Mouse (Mus musculus): ENCODE results near the gene Anapc15-ps. TPM values are rescaled to one million over a fixed set of nuclear protein-coding genes. Genes with fewer than 3 reads are reported as not detected.
A peak's percentile ranks its signal among the peaks of the same experiment; 100 is the strongest.

The Anapc15-ps gene
- total RNA-seq, 2 experiments from 2014 or later, result not detected

DNA sequence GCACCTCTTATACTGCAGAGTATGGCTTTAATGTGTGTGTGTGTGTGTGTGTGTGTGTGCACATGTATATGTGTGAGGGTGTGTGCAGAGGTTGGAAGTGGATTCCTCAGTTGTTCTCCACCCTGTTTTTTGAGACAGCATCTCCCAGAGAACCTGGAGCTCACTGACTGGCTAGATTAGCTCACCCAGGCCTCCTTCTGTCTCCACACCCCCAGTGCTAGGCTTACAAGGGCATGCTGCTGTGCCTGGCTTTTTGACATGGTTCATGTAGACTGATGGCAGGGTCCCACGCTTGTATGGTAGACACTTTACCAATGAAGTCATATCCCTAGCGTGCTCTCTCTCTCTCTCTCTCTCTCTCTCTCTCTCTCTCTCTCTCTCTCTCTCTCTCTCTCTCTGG is 3.1 kb upstream of the Anapc15-ps start:
- intact Hi-C loops (cut with DNase I), result no loop called here
- no peak for DNase-seq (ENCODE audit: low spot score in 2 of 2)

DNA sequence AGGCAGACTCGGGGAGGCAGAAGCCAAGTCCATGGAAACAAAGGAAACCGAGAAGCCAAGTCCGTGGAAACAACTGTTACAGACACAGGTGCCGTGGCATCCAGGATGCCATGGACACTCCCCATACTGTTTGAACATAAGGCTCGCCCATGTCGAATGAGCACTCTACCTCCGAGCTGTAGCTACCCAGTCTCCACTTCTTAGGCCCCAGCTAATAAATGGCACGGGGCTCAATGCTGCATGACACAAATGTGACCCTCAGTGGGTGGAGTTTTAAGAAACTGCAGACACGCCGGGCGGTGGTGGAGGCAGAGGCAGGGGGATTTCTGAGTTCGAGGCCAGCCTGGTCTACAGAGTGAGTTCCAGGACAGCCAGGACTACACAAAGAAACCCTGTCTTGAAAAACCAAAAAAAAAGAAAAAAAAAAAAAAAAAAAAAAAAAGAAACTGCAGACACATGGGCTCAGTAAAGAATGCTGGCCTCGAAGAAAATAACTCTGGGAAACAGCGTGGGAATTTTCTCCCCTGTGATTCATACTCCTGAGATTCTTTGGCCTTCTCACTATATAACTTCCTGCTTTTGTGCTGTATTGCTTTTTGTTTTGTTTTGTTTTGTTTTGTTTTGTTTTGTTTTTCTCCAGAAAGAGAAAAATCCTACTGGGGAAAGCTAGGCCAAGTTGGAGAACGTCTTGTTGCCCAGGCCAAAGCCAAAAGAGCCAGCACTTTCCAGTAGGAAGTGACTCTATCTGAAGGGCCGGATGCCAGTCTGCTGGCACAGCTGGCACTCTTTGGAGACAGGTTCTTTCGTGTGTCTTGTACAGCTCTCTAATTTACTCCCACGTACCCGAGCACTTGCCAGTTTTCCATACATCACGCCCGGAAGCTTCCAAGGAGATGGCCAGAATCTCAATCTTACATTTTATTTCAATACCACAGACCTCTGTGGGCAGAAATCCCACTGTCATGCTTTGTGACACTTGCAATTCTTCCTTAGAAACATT is 2.2 kb downstream of the Anapc15-ps start:
- peak in 1 of 2 experiments; percentile 28 for DNase-seq (ENCODE audit: low spot score in 2 of 2)
- intact Hi-C loops (cut with DNase I), result no loop called here

GRCm38 (mm10) chr10:95669872-95670271 is 3.4 kb downstream of the Anapc15-ps start:
- DNase-seq (ENCODE audit: low spot score in 2 of 2), result no peak
- intact Hi-C loops (cut with DNase I), result no loop called here

DNA sequence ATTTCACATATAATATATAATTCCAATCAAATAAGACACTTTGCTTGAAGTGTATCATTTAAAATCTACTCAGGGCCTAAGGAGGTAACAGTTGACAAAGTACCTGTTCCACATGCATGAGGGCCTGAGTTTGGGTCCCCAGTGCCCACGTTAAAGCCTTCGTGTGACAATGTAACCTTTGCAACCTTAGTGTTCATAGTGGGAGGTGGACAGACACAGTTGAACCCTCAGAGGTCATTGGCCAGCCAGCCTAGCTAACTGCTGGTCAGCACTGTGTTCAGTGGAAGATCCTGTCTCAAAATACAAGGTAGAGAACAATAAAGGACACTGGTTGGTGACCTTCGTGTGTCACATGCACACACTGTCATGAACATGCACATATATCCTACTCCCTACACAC is 4.2 kb downstream of the Anapc15-ps start:
- intact Hi-C loops (cut with DNase I), result no loop called here
- no peak for DNase-seq (ENCODE audit: low spot score in 2 of 2)

DNA sequence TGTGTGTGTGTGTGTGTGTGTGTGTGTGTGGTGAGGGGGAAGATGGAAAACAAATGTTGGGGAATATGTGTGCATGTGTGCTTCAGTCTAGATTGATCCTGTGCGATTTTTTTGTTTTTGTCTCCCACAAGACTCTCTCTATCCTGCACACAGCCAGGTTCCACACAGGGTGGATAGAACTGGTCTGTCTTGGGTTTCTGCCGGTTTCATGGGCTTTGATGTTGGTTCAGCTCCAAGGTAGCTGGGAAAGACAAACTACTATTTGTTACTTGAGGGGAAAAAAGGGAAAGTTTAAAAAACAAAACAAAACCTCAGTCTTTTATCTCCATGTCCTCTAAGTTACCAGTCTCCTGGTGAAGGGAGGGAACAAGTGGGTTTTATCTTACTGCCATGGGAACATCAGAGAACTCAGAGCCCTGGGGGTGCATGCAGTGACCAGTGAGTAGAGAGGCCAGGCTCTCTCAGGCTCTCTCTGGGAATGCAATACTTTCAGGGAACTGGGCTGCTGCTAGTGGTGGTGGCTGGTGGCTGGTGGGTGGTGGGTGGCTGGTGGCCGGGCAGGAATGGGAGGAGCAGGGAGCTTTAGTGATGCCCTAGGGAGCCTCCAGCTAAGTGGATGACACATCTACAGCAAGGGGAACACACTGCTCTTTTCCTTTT is 5.8 kb downstream of the Anapc15-ps start:
- intact Hi-C loops (cut with DNase I), result no loop called here
- DNase-seq (ENCODE audit: low spot score in 2 of 2), result no peak

DNA sequence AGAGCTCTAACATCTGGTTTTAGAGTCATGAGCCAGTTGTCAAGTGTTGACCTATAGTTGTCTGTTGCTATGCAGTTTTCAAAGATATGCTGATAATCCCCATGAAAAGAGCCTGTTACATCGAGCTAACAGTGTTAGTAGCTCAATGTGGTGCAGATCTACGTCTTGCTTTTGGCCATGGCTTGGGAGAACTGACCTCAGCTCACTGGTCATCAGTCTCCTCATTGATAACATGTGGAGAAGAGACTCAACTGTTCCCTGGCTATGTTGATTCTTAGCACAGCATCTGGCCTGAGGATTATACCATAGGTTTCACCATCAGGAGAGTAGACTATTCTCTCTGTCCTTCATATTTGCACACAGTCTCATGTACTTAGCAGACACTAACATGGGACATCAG is 6.5 kb downstream of the Anapc15-ps start:
- intact Hi-C loops (cut with DNase I), result no loop called here

GRCm38 (mm10) chr10:95665426-95665990 is 7.7 kb downstream of the Anapc15-ps start:
- DNase-seq (ENCODE audit: low spot score in 2 of 2), result no peak
- intact Hi-C loops (cut with DNase I), result no loop called here

More for the DNA sequence above, 6.5 kb downstream of the Anapc15-ps start:
- no peak for DNase-seq (ENCODE audit: low spot score in 2 of 2)

DNA sequence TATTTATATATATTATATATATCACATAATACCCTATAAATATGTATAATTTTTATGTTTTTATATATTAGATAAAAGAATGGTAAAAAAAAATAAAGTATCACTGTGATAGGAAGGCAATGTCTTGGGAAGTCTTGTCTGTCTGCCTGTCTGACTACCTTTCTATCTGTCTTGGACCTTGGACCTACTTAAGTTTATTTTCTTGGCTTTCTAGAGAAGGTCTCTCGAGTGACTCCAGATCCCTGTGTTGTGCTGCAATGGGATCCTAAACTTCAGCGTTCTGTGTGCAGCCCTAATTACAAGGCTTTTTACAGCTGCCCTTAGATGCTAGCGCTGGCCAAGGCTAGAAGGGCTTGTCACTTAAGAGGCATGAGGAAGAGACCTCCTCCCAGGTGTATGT is 8.6 kb downstream of the Anapc15-ps start:
- no peak for DNase-seq (ENCODE audit: low spot score in 2 of 2)
- intact Hi-C loops (cut with DNase I), result no loop called here

DNA sequence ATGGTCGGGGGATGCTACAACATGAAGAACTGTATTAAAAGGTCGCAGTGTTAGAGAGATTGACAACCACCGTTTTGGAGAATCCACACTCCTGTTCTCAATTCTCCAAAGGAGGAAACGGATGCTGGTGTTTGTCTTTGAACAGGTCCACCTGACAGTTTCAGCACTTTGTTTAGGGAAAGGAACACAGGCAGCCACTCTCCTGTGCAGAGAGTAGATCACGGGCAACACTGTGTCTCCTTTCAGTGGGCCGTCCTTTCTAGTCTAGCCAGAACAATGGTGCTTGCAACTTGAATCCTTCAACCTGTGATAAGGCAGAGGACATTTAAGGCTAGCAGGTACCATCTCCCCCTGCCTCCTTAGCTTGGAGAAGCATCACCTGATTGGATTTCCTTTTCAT is 12.9 kb downstream of the Anapc15-ps start:
- no peak for DNase-seq (ENCODE audit: low spot score in 2 of 2)
- intact Hi-C loops (cut with DNase I), result no loop called here

- intact Hi-C loops (cut with DNase I), result no loop called here
- no peak for DNase-seq (ENCODE audit: low spot score in 2 of 2)
Observed at GRCm38 (mm10) chr10:95659471-95660150, 13.6 kb downstream of the Anapc15-ps start.

- intact Hi-C loops (cut with DNase I), result no loop called here
- no peak for DNase-seq (ENCODE audit: low spot score in 2 of 2)
Observed at GRCm38 (mm10) chr10:95658836-95659343, 14.4 kb downstream of the Anapc15-ps start.

DNA sequence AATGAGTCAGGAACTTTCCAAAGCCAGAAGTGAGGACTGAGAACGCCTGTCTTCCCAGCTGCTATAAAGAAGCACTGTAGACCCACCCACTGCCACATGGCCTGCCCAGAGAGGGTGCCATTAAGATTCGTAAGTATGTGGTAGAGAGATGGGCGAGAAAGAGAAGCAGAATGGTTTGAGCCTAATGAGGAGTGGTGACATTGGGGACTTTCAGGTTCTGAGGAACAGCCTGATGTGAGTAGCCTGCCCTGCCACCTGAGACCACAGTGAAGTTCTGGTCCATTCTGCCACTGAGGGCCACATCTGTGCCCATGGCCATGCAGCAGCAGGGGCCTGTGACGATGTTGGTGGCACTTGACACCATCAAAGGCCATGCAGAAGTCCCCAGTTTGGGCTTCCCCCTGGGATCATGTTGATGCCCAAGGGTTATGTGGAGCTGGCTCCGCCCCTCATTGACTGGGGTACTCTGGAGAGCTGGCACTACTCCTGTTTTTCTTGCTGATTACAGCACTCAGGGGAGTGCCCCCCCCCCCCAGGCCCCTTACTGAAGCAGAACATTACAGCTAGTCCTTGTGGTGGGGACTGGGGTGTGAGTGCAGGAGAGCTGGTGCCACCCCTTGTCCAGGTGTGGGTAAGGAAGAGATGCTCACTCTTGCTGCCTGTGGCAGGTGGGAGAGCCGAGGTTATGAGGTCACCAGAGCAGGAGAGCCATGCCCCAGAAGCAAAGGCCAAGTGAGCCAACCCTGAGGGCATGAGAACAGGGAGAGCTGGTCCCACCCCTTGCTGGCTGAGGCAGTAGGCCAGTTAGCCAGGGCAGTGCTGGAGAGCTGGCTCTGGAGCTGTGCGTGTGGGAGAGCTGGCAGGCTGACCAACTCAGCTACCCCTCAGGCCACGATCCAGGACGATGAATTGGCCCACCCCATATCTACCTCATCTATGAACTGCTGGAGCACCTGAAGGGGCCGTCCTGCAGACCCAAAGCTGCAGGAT is 16.7 kb downstream of the Anapc15-ps start:
- no peak for DNase-seq (ENCODE audit: low spot score in 2 of 2)
- intact Hi-C loops (cut with DNase I), result no loop called here

DNA sequence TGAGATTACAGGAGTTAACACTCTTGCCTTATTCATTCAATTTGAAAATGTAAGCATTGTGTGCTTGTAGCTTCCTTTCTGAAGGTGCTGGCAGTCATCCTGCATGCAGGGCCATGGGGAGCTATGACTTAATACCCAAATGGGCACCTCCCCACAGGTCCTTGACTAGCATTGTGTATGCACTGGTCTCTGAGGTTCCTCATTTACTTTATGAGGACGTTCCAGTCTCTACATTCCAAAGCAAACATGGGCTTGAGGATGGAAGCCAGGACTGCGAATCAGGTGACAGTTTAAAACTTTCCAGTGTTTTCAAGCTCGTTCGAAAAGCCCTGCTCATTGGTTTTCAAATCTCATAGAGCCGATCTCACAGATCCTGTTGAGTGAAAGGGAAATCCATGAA is 21.1 kb downstream of the Anapc15-ps start:
- DNase-seq (ENCODE audit: low spot score in 2 of 2), result no peak
- intact Hi-C loops (cut with DNase I), result no loop called here

DNA sequence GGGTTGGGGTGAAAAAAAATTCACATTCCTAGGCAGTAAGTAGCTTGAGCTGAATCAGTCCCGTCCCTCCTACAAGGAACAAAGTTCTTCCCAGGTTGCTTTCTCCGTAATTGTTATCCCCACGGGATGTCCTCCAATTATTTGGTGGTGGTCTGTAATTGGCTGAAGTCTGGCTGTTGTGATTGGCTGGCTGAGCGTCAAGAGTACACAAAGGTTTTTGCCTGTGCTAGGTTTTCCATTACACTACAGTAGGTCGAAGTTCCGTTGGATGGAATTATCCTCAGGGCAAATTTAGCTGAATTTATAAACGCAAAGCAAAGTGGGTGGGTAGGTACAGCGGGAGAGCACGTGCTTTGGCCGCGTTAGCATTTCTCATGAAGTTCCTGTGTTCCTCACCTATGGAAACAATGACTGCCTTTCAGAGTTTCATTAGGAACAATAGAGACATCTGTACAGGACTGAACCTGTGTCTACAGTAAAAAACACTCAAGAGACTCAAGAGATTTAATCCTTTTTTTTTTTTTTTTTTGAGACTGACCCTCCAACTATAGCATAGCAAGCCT is 24.8 kb downstream of the Anapc15-ps start:
- intact Hi-C loops (cut with DNase I), result no loop called here
- no peak for DNase-seq (ENCODE audit: low spot score in 2 of 2)

- DNase-seq (ENCODE audit: low spot score in 2 of 2), result no peak
- intact Hi-C loops (cut with DNase I), result no loop called here
Observed at GRCm38 (mm10) chr10:95647128-95647527, 26.1 kb downstream of the Anapc15-ps start.

- no peak for DNase-seq (ENCODE audit: low spot score in 2 of 2)
- intact Hi-C loops (cut with DNase I), result no loop called here
Observed at GRCm38 (mm10) chr10:95646576-95646975, 26.7 kb downstream of the Anapc15-ps start.

GRCm38 (mm10) chr10:95643696-95644360 is 29.4 kb downstream of the Anapc15-ps start:
- intact Hi-C loops (cut with DNase I), result no loop called here
- no peak for DNase-seq (ENCODE audit: low spot score in 2 of 2)

DNA sequence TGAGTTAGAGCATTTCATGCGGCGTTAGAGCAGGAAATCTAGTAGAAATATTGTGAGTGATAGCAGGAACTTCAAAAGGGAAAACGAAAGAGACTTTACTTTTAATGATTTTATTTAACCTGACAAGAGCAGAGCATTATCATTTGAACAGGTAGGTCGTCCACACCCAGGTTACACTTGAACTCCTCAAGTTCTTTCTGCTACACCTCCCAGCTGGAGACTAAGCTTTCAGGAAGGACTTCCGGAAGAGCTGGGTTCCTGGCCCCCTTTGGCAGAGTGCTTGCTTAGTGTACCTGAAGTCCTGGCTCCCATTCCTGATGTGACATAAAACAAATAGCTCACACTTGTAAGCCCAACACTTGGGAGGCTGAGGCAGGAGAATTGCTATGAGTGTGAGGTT is 30.2 kb downstream of the Anapc15-ps start:
- intact Hi-C loops (cut with DNase I), result no loop called here
- DNase-seq (ENCODE audit: low spot score in 2 of 2), result no peak
